ENCODE assay signal across 9 mouse cellular contexts in genomic region chr19:8982303-8983149, GRCm38 (mm10). TPM values are rescaled to one million over a fixed set of nuclear protein-coding genes. Genes with fewer than 3 reads are reported as not detected.
DNase-seq lines count a peak whose midpoint lies in the region; ATAC-seq and TF ChIP-seq lines count a peak whose summit lies in the region.
"Had no signal": no experiment of that assay in that cellular context is flagged by ENCODE, and none has a peak within 500 bp of the region (broad histone marks: within the 10 kb centered on the region; RNA-seq: fewer than 3 reads in every experiment).

No protein-coding gene starts in this region.

- no peak for DNase-seq in embryonic facial prominence, embryonic 10.5 days (ENCODE audit: low spot score)
- no peak for DNase-seq in liver, embryonic 11.5 days (ENCODE audit: low spot score)
- no peak for DNase-seq in liver
- peak; percentile 80 for DNase-seq in large intestine, adult 2 months (ENCODE audit: low read depth, low spot score)
- no peak for DNase-seq in adrenal gland, adult 8-10 months
- DNase-seq in layer of hippocampus, adult 9-10 months (ENCODE audit: low spot score): no peak

- H3K79me2 ChIP-seq in myocyte (ENCODE audit: control insufficient read depth, insufficient read depth): peaks cover 20% of the 10 kb centered on the region

- H3ac ChIP-seq in myocyte (ENCODE audit: control insufficient read depth, insufficient read length): no peak overlapping the region

- peaks cover 32% of the 10 kb centered on the region for H3K36me3 ChIP-seq in embryonic facial prominence, embryonic 12.5 days
- peaks cover 43% of the 10 kb centered on the region for H3K36me3 ChIP-seq in embryonic facial prominence, embryonic 10.5 days (replicated peaks)
- H3K36me3 ChIP-seq in liver, embryonic 11.5 days (ENCODE audit: control insufficient read depth, insufficient read depth, low read length): peaks cover 26% of the 10 kb centered on the region
- H3K36me3 ChIP-seq in myocyte (ENCODE audit: control insufficient read depth, insufficient read depth): peaks cover 23% of the 10 kb centered on the region

- H3K4me1 ChIP-seq in embryonic facial prominence, embryonic 12.5 days: peaks cover 29% of the 10 kb centered on the region
- H3K4me1 ChIP-seq in embryonic facial prominence, embryonic 10.5 days: peaks cover 32% of the 10 kb centered on the region
- peaks cover 23% of the 10 kb centered on the region for H3K4me1 ChIP-seq in liver, embryonic 11.5 days (replicated peaks; ENCODE audit: control insufficient read depth, insufficient read depth, low read length)

- no peak overlapping the region for H3K4me3 ChIP-seq in embryonic facial prominence, embryonic 12.5 days
- H3K4me3 ChIP-seq in embryonic facial prominence, embryonic 10.5 days: no peak overlapping the region
- H3K4me3 ChIP-seq in liver, embryonic 11.5 days (ENCODE audit: low read depth, low read length): no peak overlapping the region
- no peak overlapping the region for H3K4me3 ChIP-seq in myocyte
- H3K4me3 ChIP-seq: erythroblast, embryonic 14.5 days had no signal

- H3K4me2 ChIP-seq in embryonic facial prominence, embryonic 12.5 days (replicated peaks): no peak overlapping the region
- H3K4me2 ChIP-seq in liver, embryonic 11.5 days: no peak overlapping the region
- peak overlapping the region; percentile 72 for H3K4me2 ChIP-seq in myocyte (ENCODE audit: low read depth)

- 57% methylated on average over 5 of the region's 5 CpGs for WGBS in embryonic facial prominence, embryonic 12.5 days
- WGBS in embryonic facial prominence, embryonic 10.5 days: 63% methylated on average over 5 of the region's 5 CpGs
- 35% methylated on average over 5 of the region's 5 CpGs for WGBS in liver, embryonic 11.5 days
- 18% methylated on average over 5 of the region's 5 CpGs for WGBS in large intestine, adult 2 months

- H3K27me3 ChIP-seq in embryonic facial prominence, embryonic 12.5 days: no peaks in the 10 kb centered on the region
- peaks cover 4% of the 10 kb centered on the region for H3K27me3 ChIP-seq in embryonic facial prominence, embryonic 10.5 days (replicated peaks; ENCODE audit: low read depth, poor library complexity, severe bottlenecking)
- H3K27me3 ChIP-seq in liver, embryonic 11.5 days (replicated peaks; ENCODE audit: control insufficient read depth, insufficient read depth, low read length): no peaks in the 10 kb centered on the region
- no peaks in the 10 kb centered on the region for H3K27me3 ChIP-seq in myocyte (ENCODE audit: control insufficient read depth, insufficient read depth, insufficient read length)

- no peaks in the 10 kb centered on the region for H3K9me3 ChIP-seq in embryonic facial prominence, embryonic 12.5 days
- no peaks in the 10 kb centered on the region for H3K9me3 ChIP-seq in embryonic facial prominence, embryonic 10.5 days
- no peaks in the 10 kb centered on the region for H3K9me3 ChIP-seq in liver, embryonic 11.5 days (ENCODE audit: control insufficient read depth, low read length)

- H3K9ac ChIP-seq in embryonic facial prominence, embryonic 12.5 days: no peak overlapping the region
- H3K9ac ChIP-seq in liver, embryonic 11.5 days (ENCODE audit: low read depth, low read length): no peak overlapping the region

- no peak for ATAC-seq in embryonic facial prominence, embryonic 12.5 days (ENCODE audit: insufficient number of reproducible peaks, insufficient read depth, low FRiP score, low TSS enrichment)
- ATAC-seq in liver, embryonic 11.5 days (replicated peaks; ENCODE audit: low FRiP score): 0 out of 2 replicates have a peak, but pooled peaks have one; percentile 22

- H3K27ac ChIP-seq in embryonic facial prominence, embryonic 12.5 days: peak overlapping the region; percentile 32; the same call in 1 of the 2 replicates
- no peak overlapping the region for H3K27ac ChIP-seq in embryonic facial prominence, embryonic 10.5 days (replicated peaks)
- no peak overlapping the region for H3K27ac ChIP-seq in liver, embryonic 11.5 days (ENCODE audit: low read depth, low read length)

- peak; percentile 38 for TF ChIP-seq POLR2A in myocyte (IDR thresholded peaks at IDR 0.05; ENCODE audit: insufficient read length, low read depth)

TF ChIP-seq in myocyte, 11 proteins besides CTCF, POLR2A, EP300 and RAD21:
- peak; percentile 16 for TF ChIP-seq MAX (IDR thresholded peaks at IDR 0.05; ENCODE audit: low read depth)
- no peak for TF ChIP-seq SRF (IDR thresholded peaks at IDR 0.05; ENCODE audit: control insufficient read depth, insufficient read length, low read depth)
- TF ChIP-seq REST (IDR thresholded peaks at IDR 0.05; ENCODE audit: insufficient read depth, insufficient read length): no peak
- TF ChIP-seq CEBPB (IDR thresholded peaks at IDR 0.05; ENCODE audit: insufficient read depth, poor library complexity, severe bottlenecking): peak; percentile 62; the same call in 1 of the 2 replicates
- peak; percentile 87 for TF ChIP-seq TCF12 (IDR thresholded peaks at IDR 0.05; ENCODE audit: insufficient read depth, poor library complexity, severe bottlenecking)
- TF ChIP-seq MYOG (IDR thresholded peaks at IDR 0.05; ENCODE audit: control insufficient read depth in 1 of 3, insufficient read depth in 1 of 3, insufficient read length in 2 of 3, low read depth in 2 of 3): peak; percentile 86 to 98 (median 97)
- peak; percentile 81 for TF ChIP-seq TCF3 (IDR thresholded peaks at IDR 0.05; ENCODE audit: insufficient read length, low read depth)
- no peak for TF ChIP-seq E2F4 (IDR thresholded peaks at IDR 0.05; ENCODE audit: insufficient read depth)
- TF ChIP-seq MYOD1 (IDR thresholded peaks at IDR 0.05; ENCODE audit: control insufficient read depth in 1 of 3, insufficient read length in 2 of 3, low read depth in 2 of 3): peak; percentile 81 to 97 (median 93)
- TF ChIP-seq USF1 (IDR thresholded peaks at IDR 0.05; ENCODE audit: low read depth): no peak
- TF ChIP-seq POLR2AphosphoS2 (IDR thresholded peaks at IDR 0.05; ENCODE audit: insufficient read length, low read depth): peak; percentile 42
TF ChIP-seq in myocyte: peak in this region for 7.

RNA-seq across cellular contexts. Expression of gene Ahnak, which starts 6.6 kb away (rescaled TPM):
- 24.4 and 27.7 TPM in 2 replicates for polyA plus RNA-seq in embryonic facial prominence, embryonic 12.5 days (2016; fragmentation: Nextera tagmentation; extraction: Ambion mirVana)
- polyA plus RNA-seq in embryonic facial prominence, embryonic 10.5 days (2016; fragmentation: Nextera tagmentation; extraction: Ambion mirVana): 9.3 and 10.0 TPM in 2 replicates
- polyA plus RNA-seq in liver, embryonic 11.5 days (2014; fragmentation: Nextera tagmentation; extraction: Ambion mirVana): 2.6 and 3.7 TPM in 2 replicates
- 11.2 and 19.9 TPM in 2 replicates for polyA plus RNA-seq in large intestine, adult 2 months (2012; rRNA removed)
- polyA plus RNA-seq in myocyte (2012; fragmentation: generic; extraction: Trizol): 93.3 TPM
- total RNA-seq in adrenal gland, adult 8-10 months (2022): 100 to 1,000 TPM; 122 to 227 (median 158) TPM

RNA-seq across cellular contexts. Expression of gene Eef1g, which starts 15.7 kb away (rescaled TPM):
- polyA plus RNA-seq in embryonic facial prominence, embryonic 12.5 days (2016; fragmentation: Nextera tagmentation; extraction: Ambion mirVana): 471 and 477 TPM in 2 replicates
- 550 and 554 TPM in 2 replicates for polyA plus RNA-seq in embryonic facial prominence, embryonic 10.5 days (2016; fragmentation: Nextera tagmentation; extraction: Ambion mirVana)
- 598 and 618 TPM in 2 replicates for polyA plus RNA-seq in liver, embryonic 11.5 days (2014; fragmentation: Nextera tagmentation; extraction: Ambion mirVana)
- 302 and 315 TPM in 2 replicates for polyA plus RNA-seq in large intestine, adult 2 months (2012; rRNA removed)
- 896 TPM for polyA plus RNA-seq in myocyte (2012; fragmentation: generic; extraction: Trizol)
- 100 to 1,000 TPM; 306 to 355 (median 328) TPM for total RNA-seq in adrenal gland, adult 8-10 months (2022)

RNA-seq across cellular contexts. Expression of gene Tut1, which starts 28.9 kb away (rescaled TPM):
- 35.6 and 38.1 TPM in 2 replicates for polyA plus RNA-seq in embryonic facial prominence, embryonic 12.5 days (2016; fragmentation: Nextera tagmentation; extraction: Ambion mirVana)
- 45.2 and 47.8 TPM in 2 replicates for polyA plus RNA-seq in embryonic facial prominence, embryonic 10.5 days (2016; fragmentation: Nextera tagmentation; extraction: Ambion mirVana)
- polyA plus RNA-seq in liver, embryonic 11.5 days (2014; fragmentation: Nextera tagmentation; extraction: Ambion mirVana): 42.4 and 43.2 TPM in 2 replicates
- polyA plus RNA-seq in large intestine, adult 2 months (2012; rRNA removed): 13.6 and 18.5 TPM in 2 replicates
- polyA plus RNA-seq in myocyte (2012; fragmentation: generic; extraction: Trizol): 24.9 TPM
- total RNA-seq in adrenal gland, adult 8-10 months (2022): 10 to 100 TPM; 22.9 to 31.9 (median 26.8) TPM

RNA-seq across cellular contexts. Expression of gene Mta2, which starts 40.9 kb away (rescaled TPM):
- 202 and 211 TPM in 2 replicates for polyA plus RNA-seq in embryonic facial prominence, embryonic 12.5 days (2016; fragmentation: Nextera tagmentation; extraction: Ambion mirVana)
- 212 and 216 TPM in 2 replicates for polyA plus RNA-seq in embryonic facial prominence, embryonic 10.5 days (2016; fragmentation: Nextera tagmentation; extraction: Ambion mirVana)
- 75.6 and 81.1 TPM in 2 replicates for polyA plus RNA-seq in liver, embryonic 11.5 days (2014; fragmentation: Nextera tagmentation; extraction: Ambion mirVana)
- polyA plus RNA-seq in large intestine, adult 2 months (2012; rRNA removed): 30.6 and 32.3 TPM in 2 replicates
- 81.5 TPM for polyA plus RNA-seq in myocyte (2012; fragmentation: generic; extraction: Trizol)
- 100 to 1,000 TPM in 2 of 4 experiments, 10 to 100 TPM in 2; 83.4 to 133 (median 102) TPM for total RNA-seq in adrenal gland, adult 8-10 months (2022)

RNA-seq across cellular contexts. Expression of gene Eml3, which starts 53.2 kb away (rescaled TPM):
- polyA plus RNA-seq in embryonic facial prominence, embryonic 12.5 days (2016; fragmentation: Nextera tagmentation; extraction: Ambion mirVana): 29.0 and 29.7 TPM in 2 replicates
- 28.9 and 30.1 TPM in 2 replicates for polyA plus RNA-seq in embryonic facial prominence, embryonic 10.5 days (2016; fragmentation: Nextera tagmentation; extraction: Ambion mirVana)
- polyA plus RNA-seq in liver, embryonic 11.5 days (2014; fragmentation: Nextera tagmentation; extraction: Ambion mirVana): 22.6 and 26.1 TPM in 2 replicates
- polyA plus RNA-seq in large intestine, adult 2 months (2012; rRNA removed): 24.3 and 32.1 TPM in 2 replicates
- polyA plus RNA-seq in myocyte (2012; fragmentation: generic; extraction: Trizol): 14.7 TPM
- total RNA-seq in adrenal gland, adult 8-10 months (2022): 10 to 100 TPM; 57.9 to 87.6 (median 79.6) TPM
